Mouse (Mus musculus): Measurements from ENCODE around the gene Krt81. TPM values are rescaled to one million over a fixed set of nuclear protein-coding genes. Genes with fewer than 3 reads are reported as not detected.

The Krt81 gene
- polyA plus RNA-seq, 1 experiment from 2014 or later = not detected

DNA sequence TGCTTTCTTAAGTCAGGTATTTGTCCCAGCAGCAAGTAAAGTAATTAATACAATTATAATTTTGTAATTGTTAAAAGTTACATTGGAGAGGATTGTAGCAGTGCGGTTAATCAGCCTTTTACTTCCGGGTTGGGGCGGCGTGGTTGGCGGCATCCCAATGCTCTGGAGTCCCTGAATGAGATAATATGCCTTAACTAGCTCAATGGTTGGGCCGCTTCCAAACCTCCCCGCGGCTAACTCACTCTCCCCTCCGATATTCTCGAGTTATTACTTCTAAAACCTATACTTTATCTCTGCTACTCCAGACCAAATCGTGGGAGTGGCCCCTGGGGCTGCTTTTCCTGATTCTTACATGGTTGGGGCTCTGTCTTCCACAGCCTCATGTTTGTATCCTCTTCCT, 17.0 kb downstream of the Krt81 start:
- H3K27ac ChIP-seq = no peak overlapping the region
- H3K4me2 ChIP-seq = no peak overlapping the region
- no peaks in the 10 kb centered on the region for H3K27me3 ChIP-seq
- H3K4me3 ChIP-seq (replicated peaks) = no peak overlapping the region
- H3K9me3 ChIP-seq (replicated peaks) = no peaks in the 10 kb centered on the region
- WGBS = 75% methylated on average over 11 of the region's 11 CpGs
- ATAC-seq (replicated peaks; ENCODE audit: low FRiP score) = no peak
- H3K9ac ChIP-seq = no peak overlapping the region
- no peaks in the 10 kb centered on the region for H3K4me1 ChIP-seq
- no peaks in the 10 kb centered on the region for H3K36me3 ChIP-seq

GRCm38 (mm10) chr15:101440837-101441236, 22.7 kb downstream of the Krt81 start:
- no peak for ATAC-seq (replicated peaks; ENCODE audit: low FRiP score)
- 66% methylated on average over 4 of the region's 4 CpGs for WGBS

GRCm38 (mm10) chr15:101438555-101438954, 25.0 kb downstream of the Krt81 start, which contains the start of gene Krt87:
TSS of gene Krt87 (minus strand) at chr15:101438804.
- 2% methylated on average over 34 of the region's 34 CpGs for WGBS
- H3K4me3 ChIP-seq (replicated peaks) = peak within 1 kb of the TSS; percentile 17
- no peak for ATAC-seq (replicated peaks; ENCODE audit: low FRiP score)

More at GRCm38 (mm10) chr15:101440837-101441236, 22.7 kb downstream of the Krt81 start:
- Histone ChIP-seq H3K27me3 (peaks cover 43% of the 10 kb centered on the region), H3K4me1 (peaks cover 7% of the 10 kb centered on the region), H3K9ac (no peak overlapping the region), H3K36me3 (no peaks in the 10 kb centered on the region), H3K9me3 (replicated peaks) (no peaks in the 10 kb centered on the region), H3K4me3 (replicated peaks) (no peak overlapping the region), H3K4me2 (no peak overlapping the region), H3K27ac (no peak overlapping the region)

GRCm38 (mm10) chr15:101436611-101437010, 26.9 kb downstream of the Krt81 start:
- no peak overlapping the region for H3K4me3 ChIP-seq (replicated peaks)
- peaks cover 43% of the 10 kb centered on the region for H3K27me3 ChIP-seq
- H3K9ac ChIP-seq = no peak overlapping the region
- peaks cover 7% of the 10 kb centered on the region for H3K4me1 ChIP-seq
- H3K9me3 ChIP-seq (replicated peaks) = no peaks in the 10 kb centered on the region
- no peak for ATAC-seq (replicated peaks; ENCODE audit: low FRiP score)
- no peaks in the 10 kb centered on the region for H3K36me3 ChIP-seq
- no peak overlapping the region for H3K27ac ChIP-seq
- no peak overlapping the region for H3K4me2 ChIP-seq
- WGBS = 87% methylated on average over 7 of the region's 7 CpGs

More at GRCm38 (mm10) chr15:101438555-101438954, 25.0 kb downstream of the Krt81 start, which contains the start of gene Krt87:
- Histone ChIP-seq H3K4me2 (peak within 1 kb of the TSS; percentile 56), H3K27me3 (peaks cover 43% of the 10 kb centered on the region), H3K36me3 (no peaks in the 10 kb centered on the region), H3K27ac (no peak within 1 kb of the TSS), H3K9ac (no peak within 1 kb of the TSS), H3K9me3 (replicated peaks) (no peaks in the 10 kb centered on the region), H3K4me1 (peaks cover 7% of the 10 kb centered on the region)

DNA sequence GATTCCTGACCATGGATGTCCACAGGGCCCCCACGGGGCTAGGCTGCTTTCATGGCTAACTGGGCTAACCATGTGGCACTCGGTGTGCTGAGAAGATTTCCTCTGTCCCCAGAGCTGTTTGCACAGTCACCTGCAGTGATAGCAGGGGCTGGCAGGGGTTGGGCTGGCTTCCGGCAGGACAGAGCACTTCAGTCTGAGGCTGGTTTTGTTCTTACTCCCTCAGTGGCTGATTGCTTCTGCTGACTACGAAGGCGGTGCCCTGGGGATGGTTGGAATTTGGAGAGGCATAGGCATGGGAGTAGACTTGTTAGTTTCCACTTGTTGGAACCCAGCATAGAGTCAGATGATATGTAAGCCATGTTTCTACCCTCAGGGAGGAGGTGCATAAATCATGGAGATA, 38.6 kb downstream of the Krt81 start:
- Histone ChIP-seq H3K9ac (no peak overlapping the region), H3K27ac (no peak overlapping the region), H3K4me1 (peaks cover 4% of the 10 kb centered on the region), H3K27me3 (0 out of 2 replicates have a peak, but pooled peaks cover 8% of the 10 kb centered on the region), H3K9me3 (replicated peaks) (no peaks in the 10 kb centered on the region), H3K4me2 (no peak overlapping the region), H3K4me3 (replicated peaks) (no peak overlapping the region), H3K36me3 (no peaks in the 10 kb centered on the region)
- no peak for ATAC-seq (replicated peaks; ENCODE audit: low FRiP score)
- WGBS = 18% methylated on average over 5 of the region's 5 CpGs

- no peak for ATAC-seq (replicated peaks; ENCODE audit: low FRiP score)
- Histone ChIP-seq H3K9ac (no peak overlapping the region), H3K27ac (no peak overlapping the region), H3K27me3 (0 out of 2 replicates have a peak, but pooled peaks cover 8% of the 10 kb centered on the region), H3K4me1 (peaks cover 4% of the 10 kb centered on the region), H3K36me3 (no peaks in the 10 kb centered on the region), H3K4me3 (replicated peaks) (no peak overlapping the region), H3K9me3 (replicated peaks) (no peaks in the 10 kb centered on the region), H3K4me2 (no peak overlapping the region)
- 52% methylated on average over 6 of the region's 6 CpGs for WGBS
Measured at GRCm38 (mm10) chr15:101420903-101421302, 42.6 kb downstream of the Krt81 start.

DNA sequence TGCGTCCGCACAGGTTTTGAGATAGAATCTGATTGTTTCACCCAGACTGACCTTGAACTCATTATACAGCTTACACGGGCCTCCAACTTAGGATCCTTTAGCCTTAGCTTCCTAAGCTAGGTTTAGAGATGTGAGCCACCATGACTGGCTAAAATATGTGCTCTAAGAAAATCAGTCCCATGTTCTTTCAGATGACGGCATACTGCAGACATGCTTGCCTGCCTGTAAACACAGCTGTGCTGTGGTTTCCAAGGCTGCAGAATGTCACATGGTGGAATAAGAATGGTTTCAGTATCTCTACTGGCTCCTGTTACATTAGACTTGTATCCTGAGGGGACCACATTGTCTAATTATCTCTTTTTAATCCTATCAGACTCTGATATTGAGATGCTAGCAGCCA, 44.6 kb downstream of the Krt81 start:
- no peak for ATAC-seq (replicated peaks; ENCODE audit: low FRiP score)
- 0 out of 2 replicates have a peak, but pooled peaks cover 12% of the 10 kb centered on the region for H3K27me3 ChIP-seq
- no peak overlapping the region for H3K4me2 ChIP-seq
- no peaks in the 10 kb centered on the region for H3K9me3 ChIP-seq (replicated peaks)
- H3K36me3 ChIP-seq = no peaks in the 10 kb centered on the region
- no peak overlapping the region for H3K27ac ChIP-seq
- WGBS = 80% methylated on average over 4 of the region's 4 CpGs
- peaks cover 7% of the 10 kb centered on the region; the same call in 1 of the 2 replicates for H3K4me1 ChIP-seq
- no peak overlapping the region for H3K4me3 ChIP-seq (replicated peaks)
- no peak overlapping the region for H3K9ac ChIP-seq

DNA sequence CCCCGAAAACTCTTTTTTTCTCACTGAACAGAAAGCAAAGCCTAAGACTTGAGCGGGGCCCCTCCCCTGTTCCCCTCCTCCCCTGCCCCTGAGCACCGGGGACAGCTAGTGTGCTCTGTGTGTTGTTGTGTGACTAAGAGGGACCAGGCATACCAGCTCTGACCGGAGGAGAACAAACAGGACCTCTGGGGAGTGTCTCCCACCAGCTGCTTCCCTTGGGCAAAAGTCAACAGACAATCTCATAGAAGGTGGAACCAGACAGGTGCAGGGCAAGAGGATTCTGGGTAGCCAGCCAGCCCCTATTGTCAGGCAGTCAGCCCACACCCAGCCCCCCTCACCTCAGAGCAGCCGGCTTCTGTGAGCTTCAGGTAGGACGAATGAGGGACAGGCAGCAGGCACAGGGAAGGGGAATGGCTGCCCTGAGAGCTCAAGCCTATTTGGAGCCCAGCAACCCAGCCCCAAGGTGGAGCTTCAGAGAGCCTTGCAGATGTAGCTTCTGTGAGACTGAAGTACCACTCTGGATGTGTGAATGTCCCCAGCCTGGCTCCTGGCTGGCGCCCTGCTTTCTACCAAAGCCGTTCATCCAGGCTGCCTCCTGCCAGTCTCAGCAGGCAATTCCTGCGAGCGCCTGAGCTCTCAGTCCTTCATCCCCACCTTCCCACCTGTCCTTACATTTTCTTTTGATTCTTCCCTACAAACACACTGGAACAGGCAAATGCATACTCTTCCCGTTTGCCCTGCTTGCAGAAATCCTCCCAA, 48.6 kb downstream of the Krt81 start:
- Histone ChIP-seq H3K27me3 (peaks cover 31% of the 10 kb centered on the region), H3K27ac (no peak overlapping the region), H3K9me3 (replicated peaks) (no peaks in the 10 kb centered on the region), H3K4me2 (no peak overlapping the region), H3K36me3 (no peaks in the 10 kb centered on the region), H3K4me1 (peaks cover 21% of the 10 kb centered on the region), H3K9ac (0 out of 2 replicates have a peak overlapping the region, but pooled peaks have one; percentile 17), H3K4me3 (replicated peaks) (no peak overlapping the region)
- WGBS = 51% methylated on average over 11 of the region's 11 CpGs
- no peak for ATAC-seq (replicated peaks; ENCODE audit: low FRiP score)

DNA sequence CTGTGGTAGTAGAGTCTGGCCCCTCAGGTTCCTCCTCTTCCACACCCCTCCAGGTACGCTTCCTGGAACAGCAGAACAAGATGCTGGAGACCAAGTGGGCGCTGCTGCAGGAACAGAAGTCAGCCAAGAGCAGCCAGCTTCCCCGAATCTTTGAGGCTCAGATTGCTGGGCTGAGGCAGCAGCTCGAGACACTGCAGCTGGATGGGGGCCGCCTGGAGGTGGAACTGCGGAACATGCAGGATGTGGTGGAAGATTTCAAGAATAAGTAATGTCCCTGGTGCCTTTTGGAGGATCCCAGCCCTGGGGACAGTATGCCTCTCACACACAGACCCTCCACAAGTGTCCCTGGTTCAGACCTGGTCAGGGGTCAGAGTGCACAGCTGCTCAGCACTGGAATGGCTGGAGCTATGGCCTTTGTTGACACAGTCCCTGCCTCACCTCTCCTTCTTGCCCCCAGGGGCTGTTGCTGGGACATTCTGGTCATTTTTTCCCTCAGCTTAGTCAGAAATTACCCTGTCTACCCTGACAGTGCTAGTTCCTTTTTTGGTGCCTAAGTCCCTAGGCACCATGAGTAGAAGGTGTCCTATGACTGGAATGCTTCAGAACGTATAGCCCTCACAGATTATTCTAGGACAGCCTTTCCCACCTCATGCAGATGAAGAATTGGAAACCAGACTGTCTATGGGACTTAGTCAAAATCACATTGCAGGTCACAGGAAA, 49.5 kb downstream of the Krt81 start:
- H3K36me3 ChIP-seq = no peaks in the 10 kb centered on the region
- H3K9me3 ChIP-seq (replicated peaks) = no peaks in the 10 kb centered on the region
- 38% methylated on average over 7 of the region's 7 CpGs for WGBS
- no peak overlapping the region for H3K4me3 ChIP-seq (replicated peaks)
- no peak overlapping the region for H3K27ac ChIP-seq
- 0 out of 2 replicates have a peak overlapping the region, but pooled peaks have one; percentile 20 for H3K4me2 ChIP-seq
- no peak overlapping the region for H3K9ac ChIP-seq
- H3K4me1 ChIP-seq = peaks cover 21% of the 10 kb centered on the region
- H3K27me3 ChIP-seq = peaks cover 31% of the 10 kb centered on the region
- no peak for ATAC-seq (replicated peaks; ENCODE audit: low FRiP score)

GRCm38 (mm10) chr15:101412188-101412587, 51.4 kb downstream of the Krt81 start:
- H3K27me3 ChIP-seq = peaks cover 31% of the 10 kb centered on the region
- peak overlapping the region; percentile 86 for H3K27ac ChIP-seq
- H3K4me2 ChIP-seq = peak overlapping the region; percentile 52
- 0 out of 2 replicates have a peak overlapping the region, but pooled peaks have one; percentile 7 for H3K9ac ChIP-seq
- peak overlapping the region; percentile 35 for H3K4me3 ChIP-seq (replicated peaks)
- peaks cover 21% of the 10 kb centered on the region for H3K4me1 ChIP-seq
- no peaks in the 10 kb centered on the region for H3K9me3 ChIP-seq (replicated peaks)
- H3K36me3 ChIP-seq = no peaks in the 10 kb centered on the region
- WGBS = 17% methylated on average over 31 of the region's 31 CpGs
- ATAC-seq (replicated peaks; ENCODE audit: low FRiP score) = peak; percentile 60

DNA sequence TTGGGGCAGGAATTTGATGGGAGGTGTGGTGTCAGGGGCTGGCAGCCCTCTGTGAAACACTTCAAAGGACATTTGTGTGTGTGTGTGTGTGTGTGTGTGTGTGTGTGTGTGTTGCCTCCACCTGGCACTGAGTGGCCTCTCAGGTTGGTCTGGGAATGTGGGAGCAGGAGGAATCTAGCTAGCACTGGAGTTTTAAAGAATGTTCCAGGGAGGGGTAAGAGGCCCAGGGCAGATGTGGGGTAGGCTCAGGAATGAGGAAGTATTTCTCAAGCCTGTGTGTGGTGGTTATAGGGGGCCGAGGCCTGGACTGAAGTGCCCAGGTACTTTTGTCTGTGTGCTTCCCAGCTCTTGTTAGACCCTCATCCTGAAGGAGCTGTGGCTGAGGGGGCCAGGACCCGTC, 52.8 kb downstream of the Krt81 start, which contains the start of gene Krt7:
Gene Krt7 (plus strand): TSS at position 269 of the 400 bp plus-strand sequence.
- H3K4me2 ChIP-seq = peak within 1 kb of the TSS; percentile 52
- peak; percentile 71 for ATAC-seq (replicated peaks; ENCODE audit: low FRiP score)
- H3K36me3 ChIP-seq = no peaks in the 10 kb centered on the region
- WGBS = 38% methylated on average over 2 of the region's 2 CpGs
- H3K4me3 ChIP-seq (replicated peaks) = peak within 1 kb of the TSS; percentile 35
- no peaks in the 10 kb centered on the region for H3K9me3 ChIP-seq (replicated peaks)
- H3K4me1 ChIP-seq = peaks cover 21% of the 10 kb centered on the region
- peaks cover 31% of the 10 kb centered on the region for H3K27me3 ChIP-seq
- H3K27ac ChIP-seq = peak within 1 kb of the TSS; percentile 86
- H3K9ac ChIP-seq = 0 out of 2 replicates have a peak within 1 kb of the TSS, but pooled peaks have one; percentile 7
